Mouse (Mus musculus) heart, adult 2 months (tissue): ENCODE results near the gene Trappc1. TPM values are rescaled to one million over a fixed set of nuclear protein-coding genes. Genes with fewer than 3 reads are reported as not detected.

ENCODE experiments used
- DNase-seq, 2 experiments: peaks; one replicate each; pipeline ENCODE4 v3.0.0; 2021
- H3K27ac ChIP-seq: fragments of 200-600 bp; 2 replicates; pipeline ENCODE4 v1.8.1; 2022
- H3K27me3 ChIP-seq: fragments of 200-500 bp; 2 replicates; pipeline ENCODE4 v1.6.1; 2012; ENCODE audit warnings: mild to moderate bottlenecking, low read length, inconsistent platforms, mixed read lengths; ENCODE audit not compliant: control insufficient read depth, insufficient read depth
- H3K36me3 ChIP-seq: fragments of 200-500 bp; 2 replicates; pipeline ENCODE4 v1.6.1; 2012; ENCODE audit warnings: low read length, inconsistent platforms; ENCODE audit not compliant: control insufficient read depth, insufficient read depth
- H3K4me1 ChIP-seq: fragments of 200-500 bp; 2 replicates; pipeline ENCODE4 v1.6.1; 2011; ENCODE audit warnings: low read length; ENCODE audit not compliant: control insufficient read depth, insufficient read depth
- H3K4me3 ChIP-seq: fragments of 200-600 bp; 2 replicates; pipeline ENCODE4 v1.8.1; 2022
- H3K79me2 ChIP-seq: fragments of 200-500 bp; replicated peaks from 2 replicates; pipeline ENCODE4 v1.6.1; 2012; ENCODE audit warnings: mild to moderate bottlenecking, inconsistent platforms, low read length, moderate library complexity, mixed read lengths; ENCODE audit not compliant: control insufficient read depth, insufficient read depth
- H3K9ac ChIP-seq: fragments of 200-500 bp; 2 replicates; pipeline ENCODE4 v1.6.1; 2012; ENCODE audit warnings: low read depth, mild to moderate bottlenecking, control low read depth, inconsistent platforms, low read length, mixed read lengths
- CTCF ChIP-seq: fragments of 200-600 bp; IDR thresholded peaks from 2 replicates; pipeline ENCODE4 v1.8.1; 2022; ENCODE audit warnings: antibody characterized with exemption, mild to moderate bottlenecking, moderate library complexity
- EP300 ChIP-seq: fragments of 200-500 bp; IDR thresholded peaks from 2 replicates; pipeline ENCODE4 v1.6.1; 2011; ENCODE audit warnings: low read depth, low read length, control low read depth; ENCODE audit not compliant: insufficient read depth
- POLR2A ChIP-seq: fragments of 200-500 bp; IDR thresholded peaks from 2 replicates; pipeline ENCODE4 v1.6.1; 2011; ENCODE audit warnings: mild to moderate bottlenecking, low read depth, low read length, control low read depth; ENCODE audit not compliant: insufficient read depth
- WGBS: fragments of 180-500 bp; shearing (Covaris S2); methylation state at CpG from one replicate; pipeline ENCODE4 v1.1.7; 2018; 5-methylcytosine and 5-hydroxymethylcytosine counted together
- intact Hi-C: fragments of 180-260 bp; cut with DNase I; formaldehyde crosslinking; loops from one replicate; pipeline ENCODE4 v1.15.1; 2025
- polyA plus RNA-seq: library from polyadenylated mRNA; depleted of rRNA; stranded (reverse); fragments of >200 nt; gene quantifications from 2 replicates; pipeline ENCODE4 v1.2.3, GENCODE M21; 2012
- total RNA-seq, 2 experiments: library from RNA; stranded (reverse); gene quantifications; 2 replicates each; pipeline ENCODE4 v1.2.3; 2021

The Trappc1 gene
- total and polyA plus RNA-seq, 3 experiments = 45.5 to 48.0 (median 46.6) TPM

DNA sequence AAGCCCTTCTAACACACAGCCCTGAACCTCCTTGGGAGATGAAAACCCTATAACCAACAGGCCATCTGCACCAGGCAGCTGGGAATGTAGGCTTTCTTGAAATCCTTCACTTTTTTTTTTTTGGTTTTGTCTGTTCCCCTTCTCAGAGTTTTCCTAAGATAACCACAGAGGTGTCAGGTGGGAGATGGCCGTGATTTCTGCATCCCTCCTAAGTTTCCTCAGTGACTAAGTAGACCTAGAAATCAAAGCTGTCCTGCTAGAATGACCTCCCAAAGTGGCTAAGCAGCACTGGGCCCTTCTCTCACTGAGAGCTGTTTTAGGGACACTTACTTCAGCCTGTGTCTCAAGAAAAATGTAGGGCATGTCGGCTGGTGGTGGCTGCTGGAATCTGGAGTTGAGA, 26.0 kb upstream of the Trappc1 start:
- Histone ChIP-seq H3K4me1 (no peaks in the 10 kb centered on the region), H3K9ac (no peak overlapping the region), H3K4me3 (no peak overlapping the region), H3K27ac (no peak overlapping the region), H3K79me2 (no peaks in the 10 kb centered on the region), H3K36me3 (no peaks in the 10 kb centered on the region), H3K27me3 (no peaks in the 10 kb centered on the region)
- 88% methylated on average over 2 of the region's 2 CpGs for WGBS
- intact Hi-C loops = no loop called here
- no peak for DNase-seq
- TF ChIP-seq EP300 (no peak), CTCF (no peak), POLR2A (no peak)

DNA sequence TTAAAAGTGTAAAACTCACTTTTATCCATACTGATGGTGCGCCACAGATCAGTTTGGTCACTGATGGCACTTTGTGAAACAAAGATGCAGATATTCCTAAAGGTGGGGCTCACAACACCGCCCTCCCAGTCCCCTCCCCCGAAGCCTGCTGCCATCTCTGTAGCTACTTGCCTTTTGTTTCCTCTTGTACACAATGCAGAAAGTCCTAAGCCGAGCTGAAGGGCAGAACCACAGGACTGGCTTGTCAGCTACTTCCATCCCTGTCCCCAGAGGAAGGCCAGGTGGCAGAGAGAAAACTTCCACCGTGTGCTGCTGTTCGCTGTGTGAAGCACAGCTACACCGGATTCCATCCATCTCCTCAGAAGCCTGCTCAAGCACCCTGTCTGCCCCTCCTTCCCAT, 25.5 kb upstream of the Trappc1 start:
- no peaks in the 10 kb centered on the region for H3K4me1 ChIP-seq
- no peaks in the 10 kb centered on the region for H3K36me3 ChIP-seq
- WGBS = 80% methylated on average over 7 of the region's 7 CpGs
- H3K79me2 ChIP-seq = no peaks in the 10 kb centered on the region
- intact Hi-C loops = no loop called here
- no peak overlapping the region for H3K9ac ChIP-seq
- H3K27ac ChIP-seq = no peak overlapping the region
- H3K4me3 ChIP-seq = no peak overlapping the region
- DNase-seq = no peak
- no peak for TF ChIP-seq EP300
- TF ChIP-seq CTCF = no peak
- no peak for TF ChIP-seq POLR2A
- H3K27me3 ChIP-seq = no peaks in the 10 kb centered on the region

- Histone ChIP-seq H3K4me1 (no peaks in the 10 kb centered on the region), H3K79me2 (no peaks in the 10 kb centered on the region), H3K4me3 (no peak overlapping the region), H3K9ac (no peak overlapping the region), H3K36me3 (no peaks in the 10 kb centered on the region), H3K27me3 (no peaks in the 10 kb centered on the region), H3K27ac (no peak overlapping the region)
- DNase-seq = no peak
- intact Hi-C loops = no loop called here
- WGBS = 67% methylated on average over 7 of the region's 7 CpGs
- no peak for TF ChIP-seq EP300
- TF ChIP-seq POLR2A = no peak
- TF ChIP-seq CTCF = no peak
Observed at GRCm38 (mm10) chr11:69302817-69303216, 21.0 kb upstream of the Trappc1 start.

DNA sequence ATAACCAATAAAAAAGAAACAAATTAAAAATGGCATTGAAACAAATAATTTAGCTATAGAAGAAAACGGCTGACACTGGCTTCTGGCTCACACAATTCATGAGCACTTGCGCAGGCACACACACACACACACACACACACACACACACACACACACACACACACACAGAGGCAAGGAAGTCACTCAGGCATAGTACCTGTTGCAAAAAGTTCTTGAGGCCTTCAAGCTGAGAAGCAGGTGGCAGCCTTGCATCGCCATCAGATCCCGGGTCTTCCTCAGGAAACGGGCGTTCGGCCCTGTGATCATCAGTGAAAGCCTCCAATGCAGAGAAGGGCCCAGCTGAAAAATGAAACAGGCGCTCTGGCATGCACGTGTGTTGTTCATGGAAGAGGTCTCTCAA, 18.5 kb upstream of the Trappc1 start:
- no peak overlapping the region for H3K9ac ChIP-seq
- 89% methylated on average over 9 of the region's 9 CpGs for WGBS
- no peak overlapping the region for H3K4me3 ChIP-seq
- intact Hi-C loops = no loop called here
- no peaks in the 10 kb centered on the region for H3K27me3 ChIP-seq
- no peak for TF ChIP-seq EP300
- no peak for TF ChIP-seq CTCF
- TF ChIP-seq POLR2A = no peak
- no peaks in the 10 kb centered on the region for H3K36me3 ChIP-seq
- H3K79me2 ChIP-seq = no peaks in the 10 kb centered on the region
- no peak overlapping the region for H3K27ac ChIP-seq
- H3K4me1 ChIP-seq = no peaks in the 10 kb centered on the region
- no peak for DNase-seq

DNA sequence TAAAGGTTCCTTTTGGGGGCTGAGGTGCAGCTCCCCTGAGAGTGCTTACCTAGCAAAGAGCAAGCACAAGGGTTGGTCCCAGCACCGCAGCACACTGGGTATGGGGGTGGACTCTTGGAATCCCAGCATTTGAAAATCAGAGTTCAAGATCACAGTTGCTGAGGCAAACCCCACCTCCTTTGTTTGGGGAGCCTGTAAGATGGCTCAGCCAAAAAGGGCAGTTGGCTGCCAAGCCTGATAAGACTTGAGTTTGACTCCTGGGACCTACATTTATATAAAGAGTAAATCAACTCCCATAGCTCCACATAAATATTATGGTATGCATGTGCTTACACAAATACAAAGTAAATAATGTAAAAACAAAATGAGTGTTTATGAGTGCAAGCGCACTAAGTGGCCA, 17.7 kb upstream of the Trappc1 start:
- intact Hi-C loops = no loop called here
- Histone ChIP-seq H3K9ac (no peak overlapping the region), H3K27me3 (no peaks in the 10 kb centered on the region), H3K4me1 (peaks cover 2% of the 10 kb centered on the region; the same call in 1 of the 2 replicates), H3K27ac (no peak overlapping the region), H3K36me3 (no peaks in the 10 kb centered on the region), H3K79me2 (no peaks in the 10 kb centered on the region), H3K4me3 (no peak overlapping the region)
- no peak for TF ChIP-seq EP300
- no peak for TF ChIP-seq POLR2A
- no peak for TF ChIP-seq CTCF
- WGBS = 87% methylated on average over 2 of the region's 2 CpGs
- no peak for DNase-seq

- TF ChIP-seq POLR2A (no peak), EP300 (no peak), CTCF (no peak)
- H3K4me1 ChIP-seq = peaks cover 2% of the 10 kb centered on the region; the same call in 1 of the 2 replicates
- no peaks in the 10 kb centered on the region for H3K27me3 ChIP-seq
- peak in 1 of 2 experiments; percentile 41 for DNase-seq
- WGBS = 45% methylated on average over 7 of the region's 7 CpGs
- intact Hi-C loops = no loop called here
- H3K9ac ChIP-seq = no peak overlapping the region
- no peak overlapping the region for H3K4me3 ChIP-seq
- H3K36me3 ChIP-seq = no peaks in the 10 kb centered on the region
- H3K27ac ChIP-seq = no peak overlapping the region
- no peaks in the 10 kb centered on the region for H3K79me2 ChIP-seq
Observed at GRCm38 (mm10) chr11:69311266-69311665, 12.5 kb upstream of the Trappc1 start.
